Mouse (Mus musculus) heart, embryonic 14.5 days (tissue): Measurements from ENCODE around the gene Wdr89. TPM values are rescaled to one million over a fixed set of nuclear protein-coding genes. Genes with fewer than 3 reads are reported as not detected.

Experiments
- ATAC-seq: fragments of 200-750 bp; cut with Nextera tagmentation; 2 replicates; pipeline ENCODE4 v1.8.0; 2017; ENCODE audit warnings: low read depth, moderate TSS enrichment; ENCODE audit not compliant: insufficient number of reproducible peaks, insufficient read depth, low FRiP score
- H3K27ac ChIP-seq, 2 experiments: fragments of 200-500 bp in 1 of 2; fragments of 300-500 bp in 1 of 2; sonication (generic) in 1 of 2; replicated peaks in 1 of 2; 2 replicates each; pipeline ENCODE4 v1.5.1; 2012 to 2014; ENCODE audit warnings: low read depth in 2 of 2, low read length in 2 of 2, control low read depth in 1 of 2, mild to moderate bottlenecking in 1 of 2, mixed read lengths in 1 of 2; ENCODE audit not compliant: control insufficient read depth in 1 of 2, insufficient read depth in 1 of 2
- H3K27me3 ChIP-seq: fragments of 300-500 bp; sonication (generic); 2 replicates; pipeline ENCODE4 v1.6.1; 2014; ENCODE audit warnings: mild to moderate bottlenecking, low read length, control low read depth; ENCODE audit not compliant: control insufficient read depth, insufficient read depth
- H3K36me3 ChIP-seq: fragments of 300-500 bp; sonication (generic); 2 replicates; pipeline ENCODE4 v1.6.1; 2014; ENCODE audit warnings: mild to moderate bottlenecking, control low read depth, low read length, mixed read lengths; ENCODE audit not compliant: control insufficient read depth, insufficient read depth
- H3K4me1 ChIP-seq, 2 experiments: fragments of 200-500 bp in 1 of 2; fragments of 300-500 bp in 1 of 2; sonication (generic) in 1 of 2; 2 replicates each; pipeline ENCODE4 v1.6.1; 2012 to 2014; ENCODE audit warnings: low read length in 2 of 2, control low read depth in 1 of 2, mixed read lengths in 1 of 2; ENCODE audit not compliant: control insufficient read depth in 2 of 2, insufficient read depth in 2 of 2
- H3K4me2 ChIP-seq: fragments of 300-500 bp; sonication (generic); 2 replicates; pipeline ENCODE4 v1.6.1; 2014; ENCODE audit warnings: mild to moderate bottlenecking, low read length
- H3K4me3 ChIP-seq, 2 experiments: fragments of 200-500 bp in 1 of 2; fragments of 300-500 bp in 1 of 2; sonication (generic) in 1 of 2; 2 replicates each; pipeline ENCODE4 v1.5.1; 2012 to 2014; ENCODE audit warnings: low read length in 2 of 2, mild to moderate bottlenecking in 2 of 2, control low read depth in 1 of 2, low read depth in 1 of 2, moderate library complexity in 1 of 2; ENCODE audit not compliant: control insufficient read depth in 1 of 2, insufficient read depth in 1 of 2
- H3K9ac ChIP-seq: fragments of 300-500 bp; sonication (generic); 2 replicates; pipeline ENCODE4 v1.6.1; 2014; ENCODE audit warnings: mild to moderate bottlenecking, low read length
- H3K9me3 ChIP-seq: fragments of 300-500 bp; sonication (generic); 2 replicates; pipeline ENCODE4 v1.6.1; 2016; ENCODE audit warnings: low read length, control low read depth; ENCODE audit not compliant: control insufficient read depth
- WGBS: fragments of 180-500 bp; shearing (Covaris S2); extraction: QIAGEN DNeasy Blood & Tissue Kit; methylation state at CpG from one replicate; pipeline ENCODE4 v1.1.7; 2014; 5-methylcytosine and 5-hydroxymethylcytosine counted together
- polyA plus RNA-seq: library from polyadenylated mRNA; unstranded; fragments of >200 nt; fragmentation: Nextera tagmentation; extraction: Ambion mirVana; gene quantifications from 2 replicates; pipeline ENCODE4 v1.2.1, GENCODE M21; 2014

The Wdr89 gene
- polyA plus RNA-seq, 1 experiment from 2014 or later, result 7.6 TPM

DNA sequence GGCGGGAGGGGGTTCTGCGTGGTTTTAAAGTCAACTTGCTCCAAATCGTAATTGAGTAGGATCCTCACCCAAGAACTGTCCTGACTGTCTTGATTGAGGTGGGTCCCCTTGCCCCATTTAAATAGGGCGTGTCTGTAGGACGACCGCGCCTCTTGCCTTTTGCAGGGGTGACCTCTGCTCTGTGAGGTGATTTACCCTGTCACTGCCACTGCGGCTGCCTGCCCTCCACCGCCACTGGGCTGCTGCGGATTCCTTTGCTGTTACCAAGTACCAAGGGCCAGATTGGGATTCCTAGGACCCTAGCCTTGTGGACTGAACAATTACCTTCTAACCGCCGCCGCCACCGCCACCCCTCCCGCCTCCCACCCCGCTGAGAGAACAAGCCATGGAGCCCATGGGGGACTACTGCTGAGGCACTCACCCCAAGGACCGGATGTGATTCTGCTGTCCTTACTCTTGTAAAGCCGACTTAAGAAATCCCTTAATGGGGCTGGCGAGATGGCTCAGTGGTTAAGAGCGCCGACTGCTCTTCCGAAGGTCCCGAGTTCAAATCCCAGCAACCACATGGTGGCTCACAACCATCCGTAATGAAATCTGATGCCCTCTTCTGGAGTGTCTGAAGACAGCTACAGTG, 53.1 kb downstream of the Wdr89 start:
- Histone ChIP-seq H3K4me2 (peak overlapping the region; percentile 63), H3K4me1 (no peaks in the 10 kb centered on the region), H3K27me3 (no peaks in the 10 kb centered on the region), H3K9me3 (0 out of 2 replicates have a peak, but pooled peaks cover under 1% of the 10 kb centered on the region), H3K4me3 (peak overlapping the region; percentile 28 to 33), H3K36me3 (no peaks in the 10 kb centered on the region), H3K9ac (peak overlapping the region; percentile 58; the same call in 1 of the 2 replicates), H3K27ac (peak overlapping the region in 1 of 2 experiments; percentile 20; a peak in 1 of 4 replicates)
- peak; percentile 59 for ATAC-seq
- WGBS, result 7% methylated on average over 23 of the region's 24 CpGs

DNA sequence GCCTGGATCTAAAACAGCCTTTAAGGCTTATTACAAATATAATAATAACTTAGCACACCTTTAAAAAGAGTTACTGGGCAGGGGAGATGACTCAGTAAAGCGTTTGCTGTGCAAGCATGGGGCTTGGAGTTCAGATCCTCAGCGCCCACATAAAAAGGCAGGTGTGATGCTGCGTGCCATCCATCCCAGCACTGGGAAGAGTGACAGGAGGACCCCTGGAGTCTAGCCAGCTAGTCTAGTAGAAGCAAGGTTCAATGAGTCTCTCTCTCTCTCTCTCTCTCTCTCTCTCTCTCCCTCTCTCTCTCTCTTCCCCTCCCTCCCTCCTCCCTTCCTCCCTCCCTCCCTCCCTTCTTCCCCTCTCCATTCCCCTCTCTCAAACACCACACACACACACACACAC, 53.8 kb downstream of the Wdr89 start:
- Histone ChIP-seq H3K27ac (peak overlapping the region in 1 of 2 experiments; percentile 20; a peak in 1 of 4 replicates), H3K4me2 (peak overlapping the region; percentile 63), H3K36me3 (no peaks in the 10 kb centered on the region), H3K4me1 (no peaks in the 10 kb centered on the region), H3K27me3 (no peaks in the 10 kb centered on the region), H3K9ac (no peak overlapping the region), H3K4me3 (peak overlapping the region in 1 of 2 experiments; percentile 28; a peak in 1 of 4 replicates), H3K9me3 (no peaks in the 10 kb centered on the region)
- 47% methylated on average over 3 of the region's 3 CpGs for WGBS
- no peak for ATAC-seq

DNA sequence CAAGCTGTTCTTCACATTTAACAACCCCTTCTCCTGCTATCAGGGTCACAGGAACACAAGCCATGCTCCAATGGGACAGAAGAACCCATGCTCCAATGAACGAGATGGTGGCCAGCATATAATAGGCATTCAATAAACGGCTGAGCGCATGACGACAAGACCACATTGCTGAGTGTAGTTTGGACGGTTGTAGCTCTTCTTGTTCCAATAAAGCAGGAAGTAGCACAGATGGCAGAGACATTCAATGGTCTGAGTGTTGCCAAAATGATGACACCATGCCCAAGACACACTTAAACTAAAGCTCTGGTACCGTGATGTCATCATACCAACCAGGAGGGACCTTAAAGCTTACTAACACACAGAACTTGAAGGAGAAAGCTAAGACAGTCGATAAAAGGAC, 56.6 kb downstream of the Wdr89 start:
- H3K36me3 ChIP-seq, result no peaks in the 10 kb centered on the region
- H3K9me3 ChIP-seq, result no peaks in the 10 kb centered on the region
- H3K4me2 ChIP-seq, result no peak overlapping the region
- H3K27ac ChIP-seq, result no peak overlapping the region
- no peak for ATAC-seq
- no peak overlapping the region for H3K9ac ChIP-seq
- 84% methylated on average over 7 of the region's 7 CpGs for WGBS
- no peaks in the 10 kb centered on the region for H3K27me3 ChIP-seq
- no peak overlapping the region for H3K4me3 ChIP-seq
- H3K4me1 ChIP-seq, result no peaks in the 10 kb centered on the region

DNA sequence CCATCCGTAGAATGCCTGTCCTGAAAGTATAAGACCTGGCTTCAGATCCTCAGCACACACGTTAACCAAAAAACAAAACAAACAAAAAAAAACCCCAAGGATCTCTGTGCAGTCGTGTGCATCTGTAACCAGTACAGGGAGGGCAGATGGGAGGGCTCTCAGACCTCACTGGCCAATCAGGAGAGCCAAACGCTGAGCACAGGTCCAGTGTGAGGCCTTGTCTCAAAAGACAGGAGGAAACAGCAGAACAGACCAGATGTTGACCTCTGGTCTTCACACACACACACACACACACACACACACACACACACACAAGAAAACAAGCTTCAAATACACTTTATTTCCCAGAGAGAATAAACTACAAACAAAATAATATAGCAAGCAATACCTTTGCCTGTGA, 69.8 kb downstream of the Wdr89 start:
- 29% methylated on average over 4 of the region's 4 CpGs for WGBS
- no peaks in the 10 kb centered on the region for H3K27me3 ChIP-seq
- H3K27ac ChIP-seq, result no peak overlapping the region
- H3K4me2 ChIP-seq, result no peak overlapping the region
- H3K9me3 ChIP-seq, result no peaks in the 10 kb centered on the region
- no peak overlapping the region for H3K9ac ChIP-seq
- ATAC-seq, result no peak
- H3K4me3 ChIP-seq, result no peak overlapping the region
- H3K36me3 ChIP-seq, result no peaks in the 10 kb centered on the region
- H3K4me1 ChIP-seq, result peaks cover 0 to under 1% of the 10 kb centered on the region in 2 experiments; a peak in 2 of 4 replicates

DNA sequence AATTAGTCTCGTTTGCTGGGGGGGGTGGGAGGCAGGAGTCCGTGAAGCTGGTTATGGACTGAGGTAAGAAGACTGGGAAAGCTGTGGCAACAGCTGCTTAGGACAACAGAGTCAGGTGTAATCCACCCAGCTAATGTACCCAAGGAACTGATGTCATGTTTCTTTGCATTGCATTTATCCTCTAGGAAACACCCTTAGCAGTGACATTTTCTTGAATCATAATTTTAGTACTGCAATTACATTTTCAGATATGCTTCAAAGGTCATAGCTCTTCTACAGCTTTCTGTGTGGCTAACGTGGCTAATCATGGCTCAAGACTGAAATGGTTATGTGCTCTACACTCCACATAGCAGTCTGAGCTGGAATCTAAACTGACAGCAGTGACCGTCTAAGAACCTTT, 70.3 kb downstream of the Wdr89 start:
- no peak overlapping the region for H3K4me3 ChIP-seq
- H3K4me1 ChIP-seq, result peaks cover under 1 to 6% of the 10 kb centered on the region in 2 experiments; a peak in 3 of 4 replicates
- 67% methylated on average over 4 of the region's 4 CpGs for WGBS
- ATAC-seq, result no peak
- no peak overlapping the region for H3K9ac ChIP-seq
- H3K9me3 ChIP-seq, result no peaks in the 10 kb centered on the region
- no peak overlapping the region for H3K4me2 ChIP-seq
- H3K27me3 ChIP-seq, result no peaks in the 10 kb centered on the region
- no peak overlapping the region for H3K27ac ChIP-seq
- H3K36me3 ChIP-seq, result no peaks in the 10 kb centered on the region

DNA sequence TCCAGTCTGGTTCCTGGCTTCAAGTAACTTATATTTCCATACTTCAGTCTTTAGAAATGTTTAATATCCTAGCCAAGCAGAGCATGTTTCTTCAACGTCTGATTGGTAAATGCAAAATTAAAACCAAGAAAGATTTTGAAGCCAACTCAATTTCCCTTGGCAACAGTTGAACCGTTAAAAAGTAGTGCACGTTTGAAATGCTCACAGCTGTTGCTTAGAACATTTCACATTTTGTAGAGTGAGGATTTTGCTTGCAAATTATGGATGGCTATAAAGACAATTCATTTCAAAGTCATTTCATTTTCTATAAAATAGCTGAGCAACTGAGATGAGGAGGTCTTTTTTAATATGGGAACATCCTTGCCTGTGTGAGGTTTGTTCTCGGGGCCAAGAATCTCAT, 71.6 kb downstream of the Wdr89 start:
- no peak overlapping the region for H3K4me3 ChIP-seq
- H3K36me3 ChIP-seq, result peaks cover 7% of the 10 kb centered on the region
- WGBS, result 83% methylated on average over 4 of the region's 4 CpGs
- no peak for ATAC-seq
- no peak overlapping the region for H3K4me2 ChIP-seq
- H3K9me3 ChIP-seq, result no peaks in the 10 kb centered on the region
- no peaks in the 10 kb centered on the region for H3K27me3 ChIP-seq
- no peak overlapping the region for H3K27ac ChIP-seq
- peaks cover 3 to 11% of the 10 kb centered on the region in 2 experiments; a peak in 3 of 4 replicates for H3K4me1 ChIP-seq
- no peak overlapping the region for H3K9ac ChIP-seq

DNA sequence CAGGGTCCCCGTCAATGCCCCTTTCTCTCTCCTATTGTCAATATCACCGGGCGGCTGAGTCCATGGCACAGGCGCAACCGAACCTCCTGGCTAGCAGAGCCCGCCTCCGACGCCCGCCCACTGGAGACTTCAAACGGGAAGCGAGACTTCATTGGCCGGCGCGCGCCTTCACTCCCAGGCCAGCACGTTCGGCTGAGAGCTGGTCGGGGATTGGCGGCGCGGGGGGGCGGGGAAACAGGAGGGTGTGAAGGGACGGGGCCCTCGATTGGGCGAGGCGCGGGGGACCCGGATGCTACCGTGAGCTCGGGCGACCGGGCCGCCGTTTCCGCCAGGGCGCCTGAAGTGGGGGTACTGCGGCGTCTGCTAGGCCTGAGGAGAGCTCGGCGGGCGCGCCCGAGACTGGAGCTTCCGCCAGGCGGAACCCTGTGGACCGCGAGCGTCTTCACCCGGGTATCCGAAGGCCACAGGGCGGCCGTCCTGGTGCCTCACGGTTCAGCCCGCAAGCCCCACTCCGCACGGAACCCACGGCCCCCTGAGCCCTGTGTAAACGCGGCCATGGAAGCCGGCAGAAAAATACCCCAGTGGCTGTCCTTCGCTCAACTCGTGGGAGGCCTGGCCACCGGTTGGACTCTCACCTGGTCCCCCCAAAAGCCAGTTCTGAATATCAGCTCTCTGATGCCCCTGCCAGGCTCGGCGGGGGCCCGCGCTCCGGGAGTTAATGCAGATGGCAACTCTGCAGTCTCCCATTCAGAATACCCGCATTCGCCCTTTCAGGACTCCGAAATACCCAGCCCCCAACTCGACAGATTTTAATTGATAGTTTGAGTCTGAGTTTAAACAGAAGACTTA, 73.0 kb downstream of the Wdr89 start, which contains the start of gene Ppp2r5e:
TSS of gene Ppp2r5e (minus strand) at position 92 of the 849 bp plus-strand sequence.
- WGBS, result under 1% methylated on average over 72 of the region's 72 CpGs
- peak; percentile 99 for ATAC-seq
- H3K27me3 ChIP-seq, result no peaks in the 10 kb centered on the region

More for the DNA sequence above, 73.0 kb downstream of the Wdr89 start, which contains the start of gene Ppp2r5e:
- Histone ChIP-seq H3K36me3 (peaks cover 15% of the 10 kb centered on the region), H3K4me2 (peak within 1 kb of the TSS; percentile 84), H3K9me3 (no peaks in the 10 kb centered on the region), H3K9ac (peak within 1 kb of the TSS; percentile 94), H3K27ac (peak within 1 kb of the TSS; percentile 94 to 96), H3K4me1 (peaks cover 3 to 11% of the 10 kb centered on the region in 2 experiments; a peak in 3 of 4 replicates), H3K4me3 (peak within 1 kb of the TSS; percentile 92 to 99)
